Mouse (Mus musculus) telencephalon, adult 2 months (tissue): ENCODE results near the gene Rbm48.
"Not testable (repeated sequence)": the region's sequence is repeated elsewhere in the genome, so short reads cannot be mapped to it uniquely, and the experiment has no call there.

Source experiments
- DNase-seq: peaks from one replicate; pipeline ENCODE4 v3.0.0-alpha.2; 2011; ENCODE audit warnings: low read depth, low spot score

Rbm48 gene

DNA sequence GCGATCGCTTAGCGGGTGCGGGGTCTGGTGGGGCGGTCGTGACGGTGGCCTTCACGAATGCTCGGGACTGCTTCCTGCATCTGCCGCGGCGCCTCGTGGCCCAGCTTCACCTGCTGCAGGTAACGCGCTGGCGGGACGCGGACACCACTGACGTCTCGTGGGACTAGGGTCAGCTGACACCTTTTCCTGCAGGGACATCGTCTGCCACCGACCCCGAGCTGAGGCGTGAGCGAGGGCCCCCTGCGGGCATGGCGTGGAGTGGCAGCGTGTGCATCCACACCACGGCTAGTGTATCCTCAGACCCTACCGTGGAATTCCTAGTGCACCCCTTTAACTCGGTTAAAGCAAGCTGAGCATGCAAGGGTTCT lies at the start of gene Rbm48:
Gene Rbm48 (minus strand): TSS at position 187 of the 368 bp plus-strand sequence.
- DNase-seq, result peak; percentile 71

DNA sequence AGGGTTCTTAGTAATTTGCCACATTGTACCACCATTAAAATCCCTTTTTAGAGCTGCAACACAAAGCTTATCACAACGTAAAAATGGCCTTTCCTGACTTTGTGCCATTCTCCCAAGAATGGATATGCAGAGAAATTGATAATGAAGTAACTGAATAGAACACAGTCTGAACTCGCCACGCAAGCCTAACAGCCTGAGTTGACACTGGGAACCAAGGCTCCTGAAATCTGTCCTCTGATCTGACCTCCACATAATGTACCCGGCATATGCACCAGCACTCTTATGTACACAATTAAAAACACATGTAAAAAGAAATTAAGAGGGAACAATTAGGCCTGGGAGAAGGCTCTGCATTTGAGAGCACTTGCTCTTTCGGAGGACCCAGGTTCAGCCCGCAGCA lies 48.9 kb upstream of the Rbm48 start:
- no peak for DNase-seq

DNA sequence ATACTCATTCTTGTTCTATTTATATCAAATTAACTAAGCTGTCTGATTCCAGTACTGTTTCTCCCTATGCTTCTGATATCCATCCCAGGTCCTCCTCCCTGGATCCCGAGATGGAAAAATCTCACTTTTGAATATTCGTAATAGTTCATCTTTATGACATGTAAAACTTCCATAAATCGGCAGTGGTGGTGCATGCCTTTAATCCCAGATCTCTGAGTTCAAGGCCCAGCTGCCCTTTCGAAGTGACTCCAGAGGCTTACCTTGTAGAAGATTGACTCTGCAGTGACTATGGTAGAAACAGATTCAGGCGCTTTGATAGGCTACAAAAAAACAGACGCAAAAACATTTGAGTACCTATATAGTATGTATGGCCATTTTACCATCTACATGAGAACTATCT lies 48.2 kb upstream of the Rbm48 start:
- no peak for DNase-seq

DNA sequence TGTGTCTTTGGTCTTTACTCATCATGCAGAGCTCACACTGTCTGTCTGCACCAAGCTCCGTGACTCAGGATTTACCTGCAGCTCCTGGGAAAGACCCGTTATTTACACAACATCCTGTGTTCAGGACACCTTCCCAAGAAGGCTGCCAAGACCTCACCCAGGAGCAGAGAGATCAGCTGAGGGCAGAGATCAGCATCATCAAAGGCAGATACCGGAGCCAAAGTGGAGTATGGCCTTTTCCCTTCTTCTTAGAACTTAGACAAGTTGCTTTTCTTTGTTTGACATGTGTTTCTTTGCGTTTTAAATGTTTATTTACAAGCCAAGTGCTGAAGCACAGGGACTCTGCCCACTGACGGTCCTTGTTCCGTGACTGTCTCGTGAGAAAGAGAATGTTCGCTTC lies 38.9 kb upstream of the Rbm48 start:
- no peak for DNase-seq

DNA sequence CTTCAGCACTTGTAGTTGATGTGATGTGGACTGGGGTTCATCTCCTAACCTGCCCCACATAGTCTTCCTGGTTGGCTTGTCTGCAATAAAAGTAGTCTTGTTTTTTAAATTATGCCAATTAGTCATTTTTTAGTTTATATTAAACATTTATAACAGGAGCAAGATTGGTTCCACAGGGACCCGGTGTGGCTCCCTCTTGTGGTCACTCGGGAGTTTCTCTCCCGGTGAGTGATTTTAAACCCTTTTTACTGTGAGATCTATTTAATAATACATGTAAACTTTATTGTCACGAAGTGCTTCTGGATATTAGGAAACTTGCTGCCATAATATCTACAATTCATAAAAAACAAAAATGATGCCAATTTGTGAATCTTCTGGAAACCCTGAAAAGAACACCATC lies 37.6 kb upstream of the Rbm48 start:
- no peak for DNase-seq

DNA sequence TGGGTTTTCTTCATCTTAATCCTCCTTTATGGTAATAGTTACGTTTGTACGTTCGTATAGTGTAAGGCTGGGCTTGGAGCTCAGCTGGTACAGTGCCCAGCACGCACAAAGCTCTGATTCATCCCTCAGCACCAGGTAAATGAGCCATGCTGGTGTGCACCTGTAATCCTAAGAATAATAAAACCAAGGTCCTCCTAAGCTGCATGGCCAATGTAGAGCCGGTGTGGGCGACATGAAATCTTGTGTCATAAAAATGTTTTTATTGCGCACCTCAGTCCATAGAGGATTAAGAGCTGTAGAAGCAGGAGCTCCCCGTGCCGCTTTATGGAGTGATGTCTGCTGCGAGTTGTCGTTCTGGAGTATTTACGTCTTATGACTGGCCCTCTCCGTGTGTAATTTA lies 36.9 kb upstream of the Rbm48 start:
- no peak for DNase-seq

- no peak for DNase-seq
These were observed 35.9 kb upstream of the Rbm48 start for GRCm38 (mm10) chr5:3632285-3632684.

- DNase-seq, result no peak
These were observed 35.3 kb upstream of the Rbm48 start for GRCm38 (mm10) chr5:3631512-3632271.

DNA sequence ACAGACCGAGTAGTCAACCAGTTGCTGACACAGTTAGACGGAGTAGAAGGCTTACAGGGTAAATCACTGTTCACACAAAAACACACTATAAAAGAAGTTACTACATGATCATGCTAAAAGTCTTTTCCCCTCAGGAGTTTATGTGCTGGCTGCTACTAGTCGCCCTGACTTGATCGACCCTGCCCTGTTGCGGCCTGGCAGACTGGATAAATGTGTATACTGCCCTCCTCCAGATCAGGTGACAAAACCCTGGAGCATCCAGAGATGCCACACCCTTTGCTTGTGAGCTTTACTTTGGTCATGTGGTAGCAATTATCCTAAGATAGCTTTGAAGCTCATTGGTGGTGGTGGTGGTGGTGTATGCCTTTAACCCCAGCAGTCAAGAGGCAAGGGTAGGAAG lies 33.7 kb upstream of the Rbm48 start:
- DNase-seq, result no peak

GRCm38 (mm10) chr5:3620486-3620885 lies 24.1 kb upstream of the Rbm48 start:
- DNase-seq, result no peak

DNA sequence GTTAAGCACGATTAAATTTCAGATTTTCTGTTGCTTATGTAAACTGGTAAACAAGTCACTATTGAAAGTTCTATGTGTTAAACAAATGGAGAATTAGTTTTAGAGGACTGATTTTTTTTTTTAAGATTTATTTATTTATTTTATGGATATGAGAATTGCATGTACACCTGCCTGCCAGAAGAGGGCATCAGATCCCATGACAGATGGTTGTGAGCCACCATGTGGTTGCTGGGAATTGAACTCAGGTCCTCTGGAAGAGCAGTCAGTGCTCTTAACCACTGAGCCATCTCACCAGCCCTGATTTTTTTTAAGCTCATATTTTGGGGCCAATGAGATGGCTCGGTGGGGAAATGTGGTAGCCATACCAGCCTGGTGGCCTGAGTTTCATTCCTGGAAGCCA lies 15.4 kb upstream of the Rbm48 start:
- not testable (repeated sequence) for DNase-seq

DNA sequence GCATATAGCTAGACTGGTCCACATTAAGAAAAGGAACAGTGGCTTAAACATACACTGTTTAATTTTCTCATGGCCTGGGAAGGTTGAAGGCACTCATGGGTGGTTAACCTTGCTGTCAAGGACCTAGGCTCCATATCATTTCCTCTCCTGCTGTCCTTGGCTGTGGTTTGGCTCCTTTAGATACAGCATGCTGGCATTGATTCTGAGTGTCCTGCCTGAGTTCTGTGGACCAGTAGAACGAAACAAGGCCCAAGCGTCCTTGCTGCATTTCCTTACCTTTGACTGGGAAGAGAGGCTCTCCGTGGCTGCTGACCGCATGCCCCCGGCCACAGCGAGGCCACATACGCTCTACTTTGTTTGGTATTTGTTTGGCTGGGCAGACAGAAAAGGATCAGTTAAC lies 12.9 kb upstream of the Rbm48 start:
- no peak for DNase-seq

- no peak for DNase-seq
These were observed 10.7 kb upstream of the Rbm48 start for GRCm38 (mm10) chr5:3607114-3607513.

GRCm38 (mm10) chr5:3600790-3601189 lies 4.4 kb upstream of the Rbm48 start:
- no peak for DNase-seq

GRCm38 (mm10) chr5:3600298-3600697 lies 3.9 kb upstream of the Rbm48 start:
- DNase-seq, result no peak

DNA sequence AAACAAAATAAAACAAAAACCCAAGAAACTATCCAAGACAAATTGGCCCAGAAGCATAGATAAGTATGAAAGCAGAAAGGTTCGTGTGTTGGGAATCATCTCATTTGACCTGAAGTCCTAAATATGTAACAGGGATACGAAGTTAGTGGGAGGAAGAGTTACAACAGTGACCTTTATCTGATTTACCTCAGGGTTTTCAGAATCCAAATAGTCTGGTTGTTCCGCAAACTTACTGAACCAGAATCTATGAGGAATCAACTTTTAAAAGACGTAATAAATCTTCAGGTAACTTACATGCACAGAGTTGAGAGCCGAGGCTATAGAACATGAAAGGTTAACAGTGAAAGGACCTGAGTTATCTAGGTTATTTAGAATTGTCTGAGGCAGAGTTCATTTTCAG lies 2.4 kb upstream of the Rbm48 start:
- no peak for DNase-seq

DNA sequence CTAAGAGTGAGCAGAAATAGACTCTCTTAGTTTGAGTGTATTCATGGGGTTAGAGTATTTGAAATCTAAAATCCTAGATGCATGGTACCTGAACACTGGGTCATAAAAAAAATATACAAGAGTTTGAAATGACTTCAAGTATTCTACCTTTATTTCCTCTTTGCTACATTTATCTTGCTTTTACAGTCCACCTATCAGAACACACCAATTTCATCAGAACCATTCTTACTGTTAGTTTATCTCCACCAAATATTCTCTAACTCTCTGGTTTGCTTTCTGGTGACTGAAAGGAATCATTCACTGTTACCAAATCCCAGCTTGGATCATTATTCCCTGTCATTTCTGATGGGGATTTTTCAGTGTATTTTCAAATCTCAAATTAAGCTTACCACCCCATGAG lies 786 bp upstream of the Rbm48 start:
- no peak for DNase-seq

DNA sequence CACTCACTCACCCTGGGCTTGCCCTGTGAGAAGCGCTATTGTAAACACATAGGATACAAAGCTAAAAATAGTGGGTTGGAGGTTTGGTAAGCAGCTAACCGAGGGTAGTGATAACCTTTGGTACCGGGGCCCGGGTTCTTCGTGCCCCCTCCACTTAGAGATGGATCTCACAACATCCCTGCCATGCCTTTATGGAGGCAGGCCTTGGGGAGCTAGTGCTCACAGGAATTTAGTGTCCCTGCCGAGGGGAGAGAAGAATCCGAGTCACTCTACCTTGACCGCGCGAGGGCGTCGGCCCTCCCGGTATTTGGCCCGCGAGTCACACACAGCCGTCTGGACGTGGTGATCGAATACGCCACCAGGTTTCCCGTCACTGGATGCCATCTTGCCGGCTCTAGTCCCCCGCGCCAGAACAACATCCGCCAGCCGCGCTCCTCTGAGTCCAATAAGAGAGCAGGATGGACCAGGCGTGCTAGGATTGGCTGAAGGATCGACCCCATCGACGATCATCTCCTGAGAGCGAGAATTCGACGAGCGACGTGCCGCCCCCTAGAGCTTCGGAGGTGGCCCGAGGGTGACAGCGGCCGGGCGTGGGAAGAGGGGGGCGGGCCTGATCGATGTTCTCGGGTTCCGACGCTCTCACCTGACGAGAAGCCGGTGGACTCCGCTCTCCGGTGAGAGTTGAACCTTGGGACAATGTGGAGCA lies 539 bp downstream of the Rbm48 start, which contains the start of gene Pex1:
Gene Pex1 (plus strand): TSS at position 374 of the 706 bp plus-strand sequence.
- peak; percentile 96 for DNase-seq

DNA sequence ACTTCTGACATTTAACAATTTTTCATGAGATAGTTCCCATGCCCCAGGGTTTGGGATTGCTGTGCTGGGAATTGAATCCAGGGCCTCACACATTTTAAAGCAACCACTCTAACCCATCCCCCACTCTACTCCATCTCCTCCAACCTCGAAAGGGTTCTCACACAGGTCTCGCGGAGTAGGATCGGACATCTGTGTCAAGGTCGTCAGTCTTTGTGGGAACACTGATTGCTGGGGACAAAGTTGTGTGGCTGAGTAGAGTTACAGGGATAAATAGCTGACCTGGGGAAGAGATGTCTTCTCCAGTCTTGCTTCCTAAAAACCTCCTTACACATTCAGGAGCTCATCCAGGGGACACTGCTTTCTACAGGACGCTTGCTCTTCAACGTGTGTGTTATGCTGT lies 17.3 kb downstream of the Rbm48 start:
- no peak for DNase-seq

DNA sequence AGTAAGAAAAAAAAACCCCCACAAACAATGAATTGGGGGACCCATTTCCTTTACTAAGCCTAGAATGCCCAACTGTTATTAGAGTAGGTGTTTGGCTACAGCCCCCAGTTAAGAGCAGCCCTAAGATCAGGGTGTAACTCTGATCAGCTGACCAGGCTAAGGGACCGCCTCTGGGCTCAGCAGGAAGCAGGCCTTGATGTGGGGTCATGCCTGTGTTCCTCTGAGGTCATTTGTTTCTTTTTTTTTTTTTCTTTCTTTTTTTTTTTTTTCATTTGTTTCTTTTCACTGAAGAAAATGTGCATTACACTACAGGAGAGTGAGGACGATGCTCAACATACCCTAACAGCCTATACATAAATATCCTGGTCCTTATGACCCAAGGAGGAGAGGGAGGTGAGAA lies 18.4 kb downstream of the Rbm48 start:
- DNase-seq, result no peak

GRCm38 (mm10) chr5:3574825-3575224 lies 21.6 kb downstream of the Rbm48 start:
- DNase-seq, result no peak

- DNase-seq, result no peak
These were observed 25.1 kb downstream of the Rbm48 start, which contains the start of gene 1700109H08Rik for GRCm38 (mm10) chr5:3571266-3571665. 1700109H08Rik (plus strand) TSS chr5:3571566.

- DNase-seq, result no peak
These were observed 42.2 kb downstream of the Rbm48 start for GRCm38 (mm10) chr5:3554198-3554597.
